Mouse (Mus musculus): ENCODE measurements around the gene Spag17.

- TF ChIP-seq CTCF (conservative IDR thresholded peaks at IDR 0.05; ENCODE audit: low read length) (no peak), POU5F1 (IDR thresholded peaks at IDR 0.05; ENCODE audit: borderline replicate concordance, low read length) (no peak)
Observed at GRCm38 (mm10) chr3:100180471-100180870, 295.3 kb downstream of the Spag17 start.
